Mouse (Mus musculus) heart, embryonic 12.5 days (tissue): Measurements from ENCODE around the gene Clspn. TPM values are rescaled to one million over a fixed set of nuclear protein-coding genes. Genes with fewer than 3 reads are reported as not detected.
A peak's percentile ranks its signal among the peaks of the same experiment; 100 is the strongest.

Source experiments
- ATAC-seq: fragments of 200-750 bp; cut with Nextera tagmentation; 2 replicates; pipeline ENCODE4 v1.8.0; 2017; ENCODE audit warnings: moderate TSS enrichment, moderate library complexity; ENCODE audit not compliant: insufficient number of reproducible peaks, low FRiP score
- H3K27ac ChIP-seq: fragments of 300-500 bp; sonication (generic); 2 replicates; pipeline ENCODE4 v1.5.1; 2016; ENCODE audit warnings: mild to moderate bottlenecking, moderate library complexity; ENCODE audit not compliant: poor library complexity, severe bottlenecking
- H3K27me3 ChIP-seq: fragments of 300-500 bp; sonication (generic); replicated peaks from 2 replicates; pipeline ENCODE4 v1.6.1; 2016; ENCODE audit warnings: mild to moderate bottlenecking, moderate library complexity
- H3K36me3 ChIP-seq: fragments of 300-500 bp; sonication (generic); 2 replicates; pipeline ENCODE4 v1.6.1; 2016; ENCODE audit warnings: mild to moderate bottlenecking, moderate library complexity
- H3K4me1 ChIP-seq: fragments of 300-500 bp; sonication (generic); replicated peaks from 2 replicates; pipeline ENCODE4 v1.6.1; 2016; ENCODE audit warnings: mild to moderate bottlenecking
- H3K4me2 ChIP-seq: fragments of 300-500 bp; sonication (generic); 2 replicates; pipeline ENCODE4 v1.6.1; 2016; ENCODE audit warnings: mild to moderate bottlenecking, moderate library complexity
- H3K4me3 ChIP-seq: fragments of 300-500 bp; sonication (generic); 2 replicates; pipeline ENCODE4 v1.5.1; 2016; ENCODE audit warnings: mild to moderate bottlenecking
- H3K9ac ChIP-seq: fragments of 300-500 bp; sonication (generic); 2 replicates; pipeline ENCODE4 v1.6.1; 2016; ENCODE audit warnings: mild to moderate bottlenecking, moderate library complexity
- H3K9me3 ChIP-seq: fragments of 300-500 bp; sonication (generic); replicated peaks from 2 replicates; pipeline ENCODE4 v1.6.1; 2016; ENCODE audit warnings: mild to moderate bottlenecking, moderate library complexity
- WGBS: fragments of 180-500 bp; shearing (Covaris S2); methylation state at CpG from one replicate; pipeline ENCODE4 v1.1.7; 2016; 5-methylcytosine and 5-hydroxymethylcytosine counted together
- polyA plus RNA-seq: library from polyadenylated mRNA; unstranded; fragments of >200 nt; fragmentation: Nextera tagmentation; extraction: Ambion mirVana; gene quantifications from 2 replicates; pipeline ENCODE4 v1.2.1, GENCODE M21; 2016

Clspn gene
- polyA plus RNA-seq, 1 experiment from 2014 or later = 26.0 TPM

GRCm38 (mm10) chr4:126567243-126567642 is 10.5 kb downstream of the Clspn start:
- Histone ChIP-seq H3K4me2 (no peak overlapping the region), H3K27ac (no peak overlapping the region), H3K4me3 (no peak overlapping the region), H3K36me3 (peaks cover 76% of the 10 kb centered on the region), H3K4me1 (no peaks in the 10 kb centered on the region), H3K9ac (no peak overlapping the region), H3K9me3 (no peaks in the 10 kb centered on the region), H3K27me3 (no peaks in the 10 kb centered on the region)
- ATAC-seq = no peak
- WGBS = 89% methylated on average over 4 of the region's 4 CpGs

- H3K9ac ChIP-seq = no peak overlapping the region
- 0 out of 2 replicates have a peak, but pooled peaks cover 2% of the 10 kb centered on the region for H3K9me3 ChIP-seq
- 86% methylated on average over 3 of the region's 3 CpGs for WGBS
- no peak overlapping the region for H3K27ac ChIP-seq
- no peak overlapping the region for H3K4me3 ChIP-seq
- ATAC-seq = no peak
- H3K4me2 ChIP-seq = no peak overlapping the region
- H3K4me1 ChIP-seq = no peaks in the 10 kb centered on the region
- H3K27me3 ChIP-seq = no peaks in the 10 kb centered on the region
- peaks cover 87% of the 10 kb centered on the region for H3K36me3 ChIP-seq
These were observed 13.0 kb downstream of the Clspn start for GRCm38 (mm10) chr4:126569783-126570182.

GRCm38 (mm10) chr4:126576281-126576680 is 19.5 kb downstream of the Clspn start:
- Histone ChIP-seq H3K9me3 (0 out of 2 replicates have a peak, but pooled peaks cover 3% of the 10 kb centered on the region), H3K4me1 (no peaks in the 10 kb centered on the region), H3K27me3 (no peaks in the 10 kb centered on the region), H3K36me3 (peaks cover 97% of the 10 kb centered on the region), H3K9ac (no peak overlapping the region), H3K4me3 (no peak overlapping the region), H3K4me2 (no peak overlapping the region), H3K27ac (no peak overlapping the region)
- WGBS = 97% methylated on average over 5 of the region's 5 CpGs
- ATAC-seq = no peak

DNA sequence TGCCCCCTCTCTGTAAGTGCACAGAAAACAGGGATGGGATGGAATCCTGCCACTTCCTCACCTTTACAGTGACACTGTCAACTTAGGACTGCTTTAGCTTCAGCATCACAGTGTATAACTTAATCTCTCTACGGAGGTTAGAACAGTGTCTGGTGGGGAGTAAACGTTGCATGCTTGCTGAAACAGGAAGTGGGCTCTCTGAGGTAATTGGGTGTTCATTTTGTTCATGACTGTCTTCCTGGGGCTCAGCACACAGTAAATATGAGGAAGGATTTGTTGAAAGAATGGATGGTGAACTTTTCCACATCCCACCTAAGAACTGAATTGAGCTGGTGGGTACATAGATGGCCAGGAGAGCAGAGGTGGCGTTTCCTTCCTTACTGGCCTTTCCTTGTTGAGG is 21.2 kb downstream of the Clspn start:
- no peak for ATAC-seq
- peaks cover 93% of the 10 kb centered on the region for H3K36me3 ChIP-seq
- H3K4me3 ChIP-seq = no peak overlapping the region
- H3K27me3 ChIP-seq = no peaks in the 10 kb centered on the region
- WGBS = 81% methylated on average over 3 of the region's 3 CpGs
- H3K27ac ChIP-seq = no peak overlapping the region
- H3K9ac ChIP-seq = no peak overlapping the region
- no peaks in the 10 kb centered on the region for H3K4me1 ChIP-seq
- no peak overlapping the region for H3K4me2 ChIP-seq
- 0 out of 2 replicates have a peak, but pooled peaks cover 3% of the 10 kb centered on the region for H3K9me3 ChIP-seq

GRCm38 (mm10) chr4:126579077-126579476 is 22.3 kb downstream of the Clspn start:
- Histone ChIP-seq H3K27ac (no peak overlapping the region), H3K4me3 (no peak overlapping the region), H3K9me3 (0 out of 2 replicates have a peak, but pooled peaks cover 3% of the 10 kb centered on the region), H3K4me2 (no peak overlapping the region), H3K9ac (no peak overlapping the region), H3K27me3 (no peaks in the 10 kb centered on the region), H3K4me1 (no peaks in the 10 kb centered on the region), H3K36me3 (peaks cover 91% of the 10 kb centered on the region)
- 88% methylated on average over 2 of the region's 2 CpGs for WGBS
- ATAC-seq = no peak

DNA sequence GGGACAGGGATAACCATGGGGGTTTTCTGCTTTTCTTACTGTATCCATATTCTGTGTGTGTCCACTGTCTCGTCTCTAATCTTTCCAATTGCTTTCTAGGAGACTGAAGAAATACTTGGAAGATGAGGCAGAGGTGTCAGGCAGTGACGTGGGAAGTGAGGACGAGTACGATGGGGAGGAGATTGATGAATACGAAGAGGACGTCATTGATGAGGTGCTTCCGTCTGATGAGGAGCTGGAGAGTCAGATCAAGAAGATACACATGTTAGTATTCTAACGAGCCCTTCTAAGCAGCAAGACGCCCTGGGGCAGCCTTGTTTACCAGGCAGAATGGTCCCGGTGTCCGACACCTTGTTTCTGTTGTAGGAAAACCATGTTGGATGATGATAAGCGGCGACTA is 29.0 kb downstream of the Clspn start:
- 95% methylated on average over 13 of the region's 13 CpGs for WGBS
- Histone ChIP-seq H3K27me3 (no peaks in the 10 kb centered on the region), H3K9me3 (peaks cover 5% of the 10 kb centered on the region; the same call in 1 of the 2 replicates), H3K9ac (no peak overlapping the region), H3K4me2 (no peak overlapping the region), H3K4me3 (no peak overlapping the region), H3K27ac (no peak overlapping the region), H3K36me3 (peaks cover 84% of the 10 kb centered on the region), H3K4me1 (no peaks in the 10 kb centered on the region)
- no peak for ATAC-seq

DNA sequence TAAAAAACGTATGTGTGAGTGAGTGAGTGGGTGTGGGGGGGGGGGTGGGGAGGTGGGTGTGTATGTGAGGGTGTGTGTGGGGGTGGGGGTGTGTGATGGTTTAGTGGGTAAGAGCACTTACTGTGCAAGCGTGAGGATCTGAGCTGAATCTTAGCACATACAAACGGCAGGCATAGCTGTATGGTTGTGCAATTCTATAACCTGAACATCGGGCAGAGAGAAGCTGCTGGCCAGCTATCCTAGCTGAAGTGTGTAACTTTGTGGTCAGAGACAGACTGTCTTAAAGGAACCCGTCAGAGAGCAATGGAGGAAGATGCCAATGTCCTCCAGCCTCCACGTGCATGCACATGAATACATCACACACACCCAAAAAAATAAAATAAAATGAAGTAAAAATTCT is 35.3 kb downstream of the Clspn start:
- Histone ChIP-seq H3K36me3 (peaks cover 73% of the 10 kb centered on the region), H3K9ac (no peak overlapping the region), H3K4me2 (no peak overlapping the region), H3K4me1 (no peaks in the 10 kb centered on the region), H3K27me3 (no peaks in the 10 kb centered on the region), H3K9me3 (no peaks in the 10 kb centered on the region), H3K27ac (no peak overlapping the region), H3K4me3 (no peak overlapping the region)
- ATAC-seq = no peak
- WGBS = 88% methylated on average over 6 of the region's 6 CpGs

GRCm38 (mm10) chr4:126599971-126600754 is 43.4 kb downstream of the Clspn start:
- no peak overlapping the region for H3K4me3 ChIP-seq
- H3K36me3 ChIP-seq = no peaks in the 10 kb centered on the region
- no peaks in the 10 kb centered on the region for H3K9me3 ChIP-seq
- H3K27ac ChIP-seq = no peak overlapping the region
- no peak for ATAC-seq
- H3K27me3 ChIP-seq = peaks cover 10% of the 10 kb centered on the region
- H3K4me1 ChIP-seq = peaks cover 10% of the 10 kb centered on the region
- WGBS = 26% methylated on average over 8 of the region's 8 CpGs
- no peak overlapping the region for H3K4me2 ChIP-seq
- no peak overlapping the region for H3K9ac ChIP-seq

- Histone ChIP-seq H3K9ac (no peak overlapping the region), H3K4me3 (no peak overlapping the region), H3K36me3 (no peaks in the 10 kb centered on the region), H3K4me2 (peak overlapping the region; percentile 56), H3K9me3 (no peaks in the 10 kb centered on the region), H3K4me1 (peaks cover 10% of the 10 kb centered on the region), H3K27ac (no peak overlapping the region), H3K27me3 (peaks cover 10% of the 10 kb centered on the region)
- 0 out of 2 replicates have a peak, but pooled peaks have one; percentile 25 for ATAC-seq
- WGBS = 22% methylated on average over 20 of the region's 22 CpGs
These were observed 45.1 kb downstream of the Clspn start for GRCm38 (mm10) chr4:126601597-126602444.

DNA sequence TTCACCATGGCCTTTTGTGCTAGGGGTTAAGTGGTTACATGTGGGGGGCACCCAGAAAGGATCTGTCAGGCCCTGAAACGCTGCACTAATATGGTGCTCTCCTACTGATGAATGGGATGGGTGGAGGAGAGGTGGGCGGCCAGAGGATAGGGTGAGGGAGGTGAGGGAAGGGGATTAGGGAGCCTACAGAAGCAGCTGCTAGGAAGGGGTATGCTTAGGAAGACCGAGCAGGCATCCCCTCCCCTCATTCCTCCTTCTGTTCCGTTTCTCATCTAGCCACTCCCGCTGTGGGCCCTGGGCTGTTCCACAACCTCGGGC is 45.7 kb downstream of the Clspn start:
- peaks cover 10% of the 10 kb centered on the region for H3K27me3 ChIP-seq
- H3K9me3 ChIP-seq = no peaks in the 10 kb centered on the region
- H3K4me1 ChIP-seq = peaks cover 10% of the 10 kb centered on the region
- no peak overlapping the region for H3K9ac ChIP-seq
- no peaks in the 10 kb centered on the region for H3K36me3 ChIP-seq
- no peak overlapping the region for H3K4me3 ChIP-seq
- no peak for ATAC-seq
- no peak overlapping the region for H3K27ac ChIP-seq
- 19% methylated on average over 6 of the region's 6 CpGs for WGBS
- H3K4me2 ChIP-seq = peak overlapping the region; percentile 56

- peaks cover 10% of the 10 kb centered on the region for H3K27me3 ChIP-seq
- peaks cover 10% of the 10 kb centered on the region for H3K4me1 ChIP-seq
- no peak overlapping the region for H3K4me3 ChIP-seq
- no peaks in the 10 kb centered on the region for H3K9me3 ChIP-seq
- no peak overlapping the region for H3K4me2 ChIP-seq
- WGBS = 71% methylated on average over 2 of the region's 2 CpGs
- no peaks in the 10 kb centered on the region for H3K36me3 ChIP-seq
- H3K9ac ChIP-seq = no peak overlapping the region
- ATAC-seq = no peak
- no peak overlapping the region for H3K27ac ChIP-seq
These were observed 47.4 kb downstream of the Clspn start for GRCm38 (mm10) chr4:126604141-126604540.
